Mouse (Mus musculus) spleen, adult 2 months (tissue): Measurements from ENCODE around the gene Mdm1. TPM values are rescaled to one million over a fixed set of nuclear protein-coding genes. Genes with fewer than 3 reads are reported as not detected.

Experiments
- DNase-seq, 2 experiments: peaks; one replicate each; pipeline versions ENCODE4 v3.0.0 to v3.0.0-alpha.2; 2012 to 2021; ENCODE audit warnings: low spot score in 2 of 2, low read depth in 1 of 2
- H3K27ac ChIP-seq: fragments of 200-500 bp; 2 replicates; pipeline ENCODE4 v1.5.1; 2012; ENCODE audit warnings: low read length, inconsistent platforms; ENCODE audit not compliant: insufficient read depth
- H3K27me3 ChIP-seq: fragments of 200-500 bp; 2 replicates; pipeline ENCODE4 v1.6.1; 2012; ENCODE audit warnings: mild to moderate bottlenecking, moderate library complexity, low read length, inconsistent platforms; ENCODE audit not compliant: control insufficient read depth, insufficient read depth
- H3K36me3 ChIP-seq: fragments of 200-500 bp; 2 replicates; pipeline ENCODE4 v1.6.1; 2012; ENCODE audit warnings: mild to moderate bottlenecking, low read length, inconsistent platforms; ENCODE audit not compliant: control insufficient read depth, insufficient read depth
- H3K4me1 ChIP-seq: fragments of 200-500 bp; 2 replicates; pipeline ENCODE4 v1.6.1; 2011; ENCODE audit warnings: inconsistent platforms; ENCODE audit not compliant: control insufficient read depth, insufficient read depth, insufficient read length
- H3K4me3 ChIP-seq: fragments of 200-500 bp; 2 replicates; pipeline ENCODE4 v1.5.1; 2011; ENCODE audit warnings: mild to moderate bottlenecking, inconsistent platforms; ENCODE audit not compliant: insufficient read depth, insufficient read length; ENCODE audit errors: extremely low read depth
- CTCF ChIP-seq: fragments of 200-500 bp; IDR thresholded peaks from 2 replicates; pipeline ENCODE4 v1.5.1; 2011; ENCODE audit warnings: mild to moderate bottlenecking, inconsistent platforms; ENCODE audit not compliant: insufficient read depth, insufficient read length, insufficient replicate concordance; ENCODE audit errors: extremely low read depth
- POLR2A ChIP-seq: fragments of 200-500 bp; IDR thresholded peaks from 2 replicates; pipeline ENCODE4 v1.6.1; 2011; ENCODE audit warnings: low read depth, low read length, inconsistent platforms
- WGBS: fragments of 180-500 bp; shearing (Covaris S2); methylation state at CpG from one replicate; pipeline ENCODE4 v1.1.7; 2018; 5-methylcytosine and 5-hydroxymethylcytosine counted together
- polyA plus RNA-seq: library from polyadenylated mRNA; depleted of rRNA; stranded (reverse); fragments of >200 nt; gene quantifications from 2 replicates; pipeline ENCODE4 v1.2.3, GENCODE M21; 2012

The Mdm1 gene
- polyA plus RNA-seq, 1 experiment: 3.4 TPM

- WGBS: 57% methylated on average over 2 of the region's 2 CpGs
Observed at GRCm38 (mm10) chr10:118101056-118101455, 40.6 kb upstream of the Mdm1 start.

GRCm38 (mm10) chr10:118103020-118103666, 38.5 kb upstream of the Mdm1 start:
- peak overlapping the region; percentile 90 for H3K27ac ChIP-seq
- peak; percentile 6; the same call in 1 of the 2 replicates for TF ChIP-seq CTCF
- TF ChIP-seq POLR2A: peak; percentile 44

More at GRCm38 (mm10) chr10:118101056-118101455, 40.6 kb upstream of the Mdm1 start:
- no peak for TF ChIP-seq POLR2A
- no peak for TF ChIP-seq CTCF
- H3K36me3 ChIP-seq: no peaks in the 10 kb centered on the region
- DNase-seq: no peak
- peak overlapping the region; percentile 88; the same call in 1 of the 2 replicates for H3K27ac ChIP-seq
- H3K27me3 ChIP-seq: no peaks in the 10 kb centered on the region
- H3K4me1 ChIP-seq: peaks cover 41% of the 10 kb centered on the region
- H3K4me3 ChIP-seq: no peak overlapping the region

GRCm38 (mm10) chr10:118103906-118104305, 37.7 kb upstream of the Mdm1 start:
- WGBS: 71% methylated on average over 10 of the region's 10 CpGs
- Histone ChIP-seq H3K4me3 (no peak overlapping the region), H3K27ac (peak overlapping the region; percentile 90; the same call in 1 of the 2 replicates), H3K4me1 (peaks cover 31% of the 10 kb centered on the region), H3K36me3 (no peaks in the 10 kb centered on the region), H3K27me3 (no peaks in the 10 kb centered on the region)
- TF ChIP-seq CTCF: no peak
- no peak for TF ChIP-seq POLR2A
- no peak for DNase-seq

More at GRCm38 (mm10) chr10:118103020-118103666, 38.5 kb upstream of the Mdm1 start:
- Histone ChIP-seq H3K36me3 (no peaks in the 10 kb centered on the region), H3K4me1 (peaks cover 31% of the 10 kb centered on the region), H3K27me3 (no peaks in the 10 kb centered on the region), H3K4me3 (peak overlapping the region; percentile 38)
- WGBS: 1% methylated on average over 20 of the region's 20 CpGs
- peak; percentile 91 to 94 for DNase-seq

GRCm38 (mm10) chr10:118107031-118107430, 34.6 kb upstream of the Mdm1 start:
- WGBS: 91% methylated on average over 9 of the region's 9 CpGs
- TF ChIP-seq CTCF (no peak), POLR2A (no peak)
- Histone ChIP-seq H3K36me3 (no peaks in the 10 kb centered on the region), H3K27ac (no peak overlapping the region), H3K4me1 (peaks cover 21% of the 10 kb centered on the region), H3K27me3 (no peaks in the 10 kb centered on the region), H3K4me3 (no peak overlapping the region)
- no peak for DNase-seq

GRCm38 (mm10) chr10:118110006-118110920, 31.3 kb upstream of the Mdm1 start:
- H3K27me3 ChIP-seq: no peaks in the 10 kb centered on the region
- peak overlapping the region; percentile 48 for H3K27ac ChIP-seq
- H3K4me1 ChIP-seq: peaks cover 6% of the 10 kb centered on the region; the same call in 1 of the 2 replicates
- no peaks in the 10 kb centered on the region for H3K36me3 ChIP-seq
- DNase-seq: peak in 1 of 2 experiments; percentile 33
- H3K4me3 ChIP-seq: no peak overlapping the region
- WGBS: 61% methylated on average over 8 of the region's 8 CpGs
- no peak for TF ChIP-seq POLR2A
- TF ChIP-seq CTCF: no peak

- Histone ChIP-seq H3K27ac (no peak overlapping the region), H3K27me3 (no peaks in the 10 kb centered on the region), H3K36me3 (no peaks in the 10 kb centered on the region), H3K4me3 (no peak overlapping the region), H3K4me1 (peaks cover 6% of the 10 kb centered on the region; the same call in 1 of the 2 replicates)
- no peak for TF ChIP-seq CTCF
- TF ChIP-seq POLR2A: no peak
- DNase-seq: no peak
- WGBS: 81% methylated on average over 7 of the region's 7 CpGs
Observed at GRCm38 (mm10) chr10:118110921-118111301, 30.7 kb upstream of the Mdm1 start.
